Mouse (Mus musculus) effector memory CD4-positive, alpha-beta T cell, adult 7 months (primary cell): ENCODE results near the gene Sgsm1. TPM values are rescaled to one million over a fixed set of nuclear protein-coding genes. Genes with fewer than 3 reads are reported as not detected.

Experiments
- polyA plus RNA-seq: library from polyadenylated mRNA; unstranded; fragments of 100-300 nt; shearing (Covaris generic); gene quantifications from one replicate; pipeline ENCODE4 v1.2.1, GENCODE M21; 2017

Sgsm1 gene
- polyA plus RNA-seq = 0.41 TPM

GRCm38 (mm10) chr5:113310377-113311003 lies at the start of gene Sgsm1:
Gene Sgsm1 (minus strand): TSS chr5:113310786.

GRCm38 (mm10) chr5:113357186-113357585 lies 46.6 kb upstream of the Sgsm1 start, which contains the start of gene Aym1:
Gene Aym1 (plus strand): TSS chr5:113357294.

GRCm38 (mm10) chr5:113226632-113227102 lies 83.9 kb downstream of the Sgsm1 start, which contains the start of gene Tmem211:
Gene Tmem211 (plus strand): TSS chr5:113226909.

GRCm38 (mm10) chr5:113221147-113221865 lies 89.3 kb downstream of the Sgsm1 start, which contains the start of gene 2900026A02Rik:
Gene 2900026A02Rik (minus strand): TSS chr5:113221236.

Other genes with a start within 250 kb of the Sgsm1 start
- gene Crybb2, start 240.7 kb downstream of the Sgsm1 start, polyA plus RNA-seq = 0.62 TPM
- gene Crybb3, start 229.2 kb downstream of the Sgsm1 start, polyA plus RNA-seq = 0.57 TPM
- gene 2900026A02Rik, start 89.5 kb downstream of the Sgsm1 start, polyA plus RNA-seq = not detected
- gene Tmem211, start 83.9 kb downstream of the Sgsm1 start, polyA plus RNA-seq = not detected
- gene Aym1, start 46.5 kb upstream of the Sgsm1 start, polyA plus RNA-seq = not detected
- 2.1 TPM for gene Wscd2, start 179.5 kb upstream of the Sgsm1 start, polyA plus RNA-seq